Mouse (Mus musculus): ENCODE data around the gene Thbs1. TPM values are rescaled to one million over a fixed set of nuclear protein-coding genes. Genes with fewer than 3 reads are reported as not detected.
"Not testable (repeated sequence)": the region's sequence is repeated elsewhere in the genome, so short reads cannot be mapped to it uniquely, and the experiment has no call there.

The Thbs1 gene
- polyA plus RNA-seq, 1 experiment from 2014 or later: 30.1 TPM

DNA sequence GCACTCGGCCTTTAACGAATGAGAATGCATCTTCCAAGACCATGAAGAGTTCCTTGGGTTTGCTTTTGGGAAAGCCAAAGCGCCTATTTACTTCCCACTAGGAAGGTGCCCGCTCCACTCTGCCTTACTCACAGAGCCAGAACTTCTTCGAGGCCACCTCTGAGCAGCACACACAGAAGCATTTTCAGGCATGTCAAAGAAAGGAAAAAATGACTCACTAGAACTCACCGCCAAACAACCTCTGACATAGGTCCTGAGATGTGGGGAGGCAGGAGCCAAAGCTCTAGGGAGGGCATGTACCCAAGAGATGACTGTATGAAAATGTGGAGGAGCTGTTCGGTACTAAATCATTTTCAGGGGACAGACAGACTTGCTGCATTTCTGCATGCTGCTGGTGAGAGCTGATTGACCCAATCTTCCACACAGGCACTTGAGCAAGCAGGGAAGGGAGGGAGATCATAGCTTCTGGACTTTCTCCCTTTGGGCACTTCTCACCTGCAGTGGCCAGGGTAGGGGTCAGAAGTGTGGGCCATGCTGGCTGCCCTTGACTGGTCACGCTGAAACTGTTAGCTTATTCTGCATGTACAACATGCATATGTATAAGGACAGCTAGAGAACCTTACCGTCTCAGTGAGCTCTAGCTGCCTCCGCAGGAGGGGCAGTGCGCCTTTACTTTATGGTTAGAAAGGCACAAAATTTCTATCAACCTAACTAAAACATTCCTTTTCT is 13.7 kb downstream of the Thbs1 start:
- H3K9ac ChIP-seq: no peak overlapping the region
- H3K4me2 ChIP-seq: no peak overlapping the region
- no peaks in the 10 kb centered on the region for H3K9me3 ChIP-seq (replicated peaks)
- 0 out of 2 replicates have a peak, but pooled peaks cover 3% of the 10 kb centered on the region for H3K36me3 ChIP-seq
- H3K4me3 ChIP-seq (replicated peaks): no peak overlapping the region
- H3K27me3 ChIP-seq: no peaks in the 10 kb centered on the region
- no peaks in the 10 kb centered on the region for H3K4me1 ChIP-seq (replicated peaks)
- ATAC-seq (ENCODE audit: low read depth) (no peak), DNase-seq (no peak)
- 73% methylated on average over 11 of the region's 11 CpGs for WGBS (ENCODE audit: insufficient replicate concordance)
- no peak overlapping the region for H3K27ac ChIP-seq

DNA sequence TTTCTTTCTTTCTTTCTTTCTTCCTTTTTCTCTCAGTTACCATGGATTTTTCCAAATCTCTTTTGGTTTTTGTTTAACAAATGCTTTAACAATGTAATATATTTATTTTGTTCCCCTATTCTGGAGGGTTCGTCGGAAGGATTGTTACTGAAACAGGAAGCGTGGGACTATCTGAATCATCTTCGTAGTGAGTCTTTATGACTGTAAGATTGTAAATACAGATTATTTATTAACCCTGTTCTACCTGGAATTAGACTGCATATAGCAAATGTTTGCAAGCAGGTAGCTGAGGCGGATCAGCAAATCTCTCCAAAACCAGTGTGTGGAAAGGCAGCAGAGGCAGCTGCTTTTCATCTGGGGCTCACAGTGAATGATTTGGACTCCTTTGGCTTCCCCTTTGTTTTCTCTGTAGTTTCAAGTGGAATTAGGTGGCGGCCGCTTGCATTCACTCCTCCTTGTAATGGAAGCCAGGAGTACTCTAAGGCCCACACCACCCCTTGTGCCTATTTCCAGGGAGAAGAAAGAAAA is 14.3 kb downstream of the Thbs1 start:
- DNase-seq (no peak), ATAC-seq (ENCODE audit: low read depth) (no peak)
- H3K4me2 ChIP-seq: no peak overlapping the region
- H3K9me3 ChIP-seq (replicated peaks): no peaks in the 10 kb centered on the region
- 57% methylated on average over 7 of the region's 7 CpGs for WGBS (ENCODE audit: insufficient replicate concordance)
- H3K4me3 ChIP-seq (replicated peaks): no peak overlapping the region
- H3K27me3 ChIP-seq: no peaks in the 10 kb centered on the region
- no peaks in the 10 kb centered on the region for H3K4me1 ChIP-seq (replicated peaks)
- no peak overlapping the region for H3K27ac ChIP-seq
- H3K36me3 ChIP-seq: 0 out of 2 replicates have a peak, but pooled peaks cover 3% of the 10 kb centered on the region
- no peak overlapping the region for H3K9ac ChIP-seq

DNA sequence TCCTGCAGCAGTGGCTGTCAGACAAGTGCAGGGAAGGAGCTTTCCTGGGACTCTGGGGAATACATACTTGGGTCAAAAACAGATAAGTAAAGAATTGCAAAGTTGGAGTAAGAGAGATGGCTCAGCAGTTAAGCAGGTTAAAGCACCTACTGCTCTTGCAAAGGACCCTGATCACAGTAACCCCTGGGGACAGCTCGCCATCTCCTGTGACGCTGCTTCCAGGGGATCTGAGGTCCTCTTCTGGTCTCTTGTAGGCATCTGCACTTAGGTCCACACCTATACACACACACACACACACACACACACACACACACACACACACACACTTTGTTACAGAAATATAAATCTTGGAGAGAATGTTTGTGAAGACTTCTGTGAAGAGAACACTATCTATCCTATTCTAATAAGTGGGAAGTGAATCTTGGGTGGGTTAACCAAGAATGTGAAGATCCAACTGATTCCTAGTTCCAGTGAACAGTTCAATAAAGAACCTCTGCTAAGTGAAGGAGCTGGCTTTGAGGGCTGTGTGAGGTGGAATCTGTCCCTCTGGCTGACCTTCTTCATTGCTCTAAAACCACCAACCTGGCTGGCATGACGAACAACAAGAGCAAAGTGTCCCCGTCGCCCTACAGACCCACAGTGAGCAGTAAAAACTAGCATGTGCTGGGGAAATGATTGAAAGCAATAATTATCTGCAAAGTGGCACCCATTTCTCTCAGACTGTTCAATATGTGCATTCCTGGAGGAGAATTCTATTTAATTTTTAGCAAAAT is 16.0 kb downstream of the Thbs1 start:
- H3K9me3 ChIP-seq (replicated peaks): no peaks in the 10 kb centered on the region
- no peak overlapping the region for H3K27ac ChIP-seq
- H3K36me3 ChIP-seq: 0 out of 2 replicates have a peak, but pooled peaks cover 3% of the 10 kb centered on the region
- no peak overlapping the region for H3K4me3 ChIP-seq (replicated peaks)
- no peak overlapping the region for H3K4me2 ChIP-seq
- ATAC-seq (ENCODE audit: low read depth): peak; percentile 18; the same call in 1 of the 2 replicates
- WGBS (ENCODE audit: insufficient replicate concordance): 67% methylated on average over 5 of the region's 5 CpGs
- H3K27me3 ChIP-seq: no peaks in the 10 kb centered on the region
- no peak for DNase-seq
- no peaks in the 10 kb centered on the region for H3K4me1 ChIP-seq (replicated peaks)
- H3K9ac ChIP-seq: no peak overlapping the region

DNA sequence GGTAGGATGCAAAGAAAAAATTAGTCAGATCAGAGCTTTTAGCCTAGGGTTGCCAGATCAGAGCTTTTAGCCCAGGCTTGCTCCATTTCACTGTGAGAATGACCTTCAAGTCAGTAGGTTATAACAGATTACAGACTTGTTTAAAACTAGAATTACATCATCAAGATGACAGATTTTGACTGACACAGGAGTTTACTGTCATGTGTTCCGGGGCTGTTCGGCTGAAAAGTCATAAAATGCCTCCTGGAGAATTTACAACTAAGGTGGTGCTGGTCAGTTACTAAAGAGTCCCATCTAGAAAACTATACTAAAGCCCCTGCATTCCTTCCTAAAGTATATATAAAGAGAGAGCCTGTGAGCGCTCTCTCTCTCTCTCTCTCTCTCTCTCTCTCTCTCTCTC is 16.6 kb downstream of the Thbs1 start:
- DNase-seq (no peak), ATAC-seq (ENCODE audit: low read depth) (no peak)
- Histone ChIP-seq H3K27ac (no peak overlapping the region), H3K9me3 (replicated peaks) (no peaks in the 10 kb centered on the region), H3K27me3 (no peaks in the 10 kb centered on the region), H3K4me2 (no peak overlapping the region), H3K9ac (no peak overlapping the region), H3K4me3 (replicated peaks) (no peak overlapping the region), H3K4me1 (replicated peaks) (no peaks in the 10 kb centered on the region), H3K36me3 (no peaks in the 10 kb centered on the region)
- WGBS (ENCODE audit: insufficient replicate concordance): 53% methylated on average over 3 of the region's 3 CpGs

DNA sequence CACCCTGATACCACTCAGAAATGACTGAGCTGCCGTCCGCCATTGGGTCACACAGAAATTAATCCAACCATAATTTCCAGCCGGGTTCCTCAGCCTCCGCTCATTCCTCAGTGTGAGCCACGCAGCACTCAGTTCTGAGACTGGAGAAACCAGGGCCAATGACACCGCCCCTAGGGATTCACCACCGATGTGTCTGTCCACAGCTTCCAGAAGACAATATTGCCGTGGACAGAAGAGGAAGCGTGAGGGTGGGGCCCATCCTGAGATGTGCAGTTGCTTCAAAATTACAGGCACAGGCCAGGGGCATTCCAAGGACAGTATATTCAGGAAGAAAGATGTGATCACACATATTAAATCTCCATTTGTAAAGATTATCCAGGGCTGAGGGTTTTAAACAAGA is 25.4 kb downstream of the Thbs1 start:
- Histone ChIP-seq H3K36me3 (no peaks in the 10 kb centered on the region), H3K27me3 (no peaks in the 10 kb centered on the region), H3K9ac (no peak overlapping the region), H3K9me3 (replicated peaks) (no peaks in the 10 kb centered on the region), H3K4me2 (no peak overlapping the region), H3K4me3 (replicated peaks) (no peak overlapping the region), H3K27ac (no peak overlapping the region), H3K4me1 (replicated peaks) (no peaks in the 10 kb centered on the region)
- DNase-seq (no peak), ATAC-seq (ENCODE audit: low read depth) (no peak)
- 67% methylated on average over 9 of the region's 9 CpGs for WGBS (ENCODE audit: insufficient replicate concordance)

DNA sequence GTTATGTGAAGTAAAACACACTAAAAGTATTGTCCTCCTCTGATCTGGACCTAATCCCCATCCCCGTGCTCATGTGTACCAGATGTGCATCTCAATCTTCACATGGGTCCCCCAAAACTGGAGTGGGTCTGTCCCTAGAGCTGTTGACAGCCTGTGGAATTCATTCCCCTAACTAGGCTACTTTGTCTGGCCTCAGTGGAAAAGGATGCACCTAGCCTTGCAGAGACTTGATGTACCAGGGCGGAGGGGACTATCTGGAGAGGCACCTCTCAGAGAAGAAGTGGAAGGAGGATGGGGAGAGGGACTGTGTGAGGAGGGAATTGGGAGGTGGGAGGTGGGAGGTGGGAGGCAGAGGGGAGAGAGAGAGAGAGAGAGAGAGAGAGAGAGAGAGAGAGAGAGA is 26.1 kb downstream of the Thbs1 start:
- H3K36me3 ChIP-seq: no peaks in the 10 kb centered on the region
- no peak overlapping the region for H3K9ac ChIP-seq
- DNase-seq (no peak), ATAC-seq (ENCODE audit: low read depth) (no peak)
- 76% methylated on average over 2 of the region's 2 CpGs for WGBS (ENCODE audit: insufficient replicate concordance)
- H3K9me3 ChIP-seq (replicated peaks): no peaks in the 10 kb centered on the region
- no peak overlapping the region for H3K27ac ChIP-seq
- no peak overlapping the region for H3K4me2 ChIP-seq
- H3K27me3 ChIP-seq: no peaks in the 10 kb centered on the region
- no peaks in the 10 kb centered on the region for H3K4me1 ChIP-seq (replicated peaks)
- no peak overlapping the region for H3K4me3 ChIP-seq (replicated peaks)

DNA sequence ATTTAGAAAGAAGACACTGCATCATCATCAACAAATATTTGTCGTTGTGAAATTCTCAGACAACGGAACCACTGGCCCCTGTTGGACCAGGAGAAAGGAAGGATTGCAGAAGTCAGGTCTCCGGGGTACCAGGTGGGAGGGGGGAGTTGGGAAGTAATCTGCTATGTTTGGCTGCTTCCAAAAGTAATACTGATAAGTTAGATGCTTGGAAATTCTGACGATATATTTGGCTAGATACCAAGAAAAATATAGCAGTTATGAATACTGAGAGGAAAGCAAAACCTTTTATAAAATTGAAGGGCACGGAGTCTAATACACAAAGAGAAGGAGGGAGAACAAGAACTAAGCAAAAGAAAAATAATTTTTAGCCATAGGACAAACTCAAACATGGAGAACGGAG is 27.6 kb downstream of the Thbs1 start:
- Histone ChIP-seq H3K27me3 (no peaks in the 10 kb centered on the region), H3K4me1 (replicated peaks) (no peaks in the 10 kb centered on the region)

DNA sequence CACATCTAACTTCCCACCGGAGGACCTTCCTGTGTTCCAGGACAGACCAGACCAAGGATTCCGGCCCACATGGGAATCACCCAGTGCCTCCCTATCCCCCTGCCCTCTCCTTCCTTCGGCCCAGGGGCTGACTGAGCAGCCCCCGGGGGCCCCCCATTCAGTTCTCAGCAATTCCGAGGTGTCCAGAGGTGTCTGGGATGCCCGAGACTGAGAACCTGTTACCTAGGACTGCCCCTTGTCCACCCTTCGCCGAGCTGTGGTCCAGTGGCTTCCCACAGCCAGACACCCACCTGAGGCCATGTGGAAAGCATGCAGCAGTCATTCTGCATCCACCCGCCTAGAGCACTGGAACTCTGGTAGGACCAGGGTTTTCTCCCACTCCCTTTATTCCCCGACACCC is 30.0 kb downstream of the Thbs1 start:
- H3K4me3 ChIP-seq (replicated peaks): no peak overlapping the region
- 72% methylated on average over 10 of the region's 10 CpGs for WGBS (ENCODE audit: insufficient replicate concordance)
- no peak for ATAC-seq (ENCODE audit: low read depth)
- no peaks in the 10 kb centered on the region for H3K9me3 ChIP-seq (replicated peaks)
- H3K4me1 ChIP-seq (replicated peaks): no peaks in the 10 kb centered on the region
- H3K9ac ChIP-seq: no peak overlapping the region
- no peak overlapping the region for H3K27ac ChIP-seq
- no peak overlapping the region for H3K4me2 ChIP-seq
- DNase-seq: no peak
- no peaks in the 10 kb centered on the region for H3K36me3 ChIP-seq
- no peaks in the 10 kb centered on the region for H3K27me3 ChIP-seq

More for the DNA sequence above, 27.6 kb downstream of the Thbs1 start:
- Histone ChIP-seq H3K4me2 (no peak overlapping the region), H3K9ac (no peak overlapping the region), H3K36me3 (no peaks in the 10 kb centered on the region), H3K27ac (no peak overlapping the region), H3K4me3 (replicated peaks) (no peak overlapping the region), H3K9me3 (replicated peaks) (no peaks in the 10 kb centered on the region)
- 64% methylated on average over 6 of the region's 6 CpGs for WGBS (ENCODE audit: insufficient replicate concordance)
- ATAC-seq (ENCODE audit: low read depth) (no peak), DNase-seq (no peak)

DNA sequence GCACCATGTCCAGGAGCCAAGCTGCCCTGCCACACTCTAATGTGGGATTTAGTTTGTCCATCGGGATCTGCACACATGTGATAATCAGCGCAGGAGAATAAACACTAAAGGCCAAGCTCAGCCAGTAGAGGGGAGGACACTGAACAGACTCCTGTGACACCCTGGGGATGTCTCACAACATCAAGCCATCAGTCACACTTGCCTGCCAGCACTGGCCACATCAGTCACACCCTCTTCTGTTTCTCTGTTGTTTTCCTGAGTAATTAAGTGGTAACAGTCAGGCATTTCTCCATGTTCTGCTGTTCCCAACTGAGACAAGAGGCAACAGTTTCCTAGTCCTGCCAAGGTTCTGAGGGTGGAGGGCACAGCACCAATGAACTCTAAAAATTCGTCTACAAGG is 36.1 kb downstream of the Thbs1 start:
- H3K9ac ChIP-seq; DNase-seq; H3K4me3 ChIP-seq (replicated peaks); H3K4me1 ChIP-seq (replicated peaks); H3K27ac ChIP-seq; H3K36me3 ChIP-seq; ATAC-seq (ENCODE audit: low read depth); H3K27me3 ChIP-seq; H3K9me3 ChIP-seq (replicated peaks); H3K4me2 ChIP-seq: not testable (repeated sequence)
- 41% methylated on average over 3 of the region's 3 CpGs for WGBS (ENCODE audit: insufficient replicate concordance)

DNA sequence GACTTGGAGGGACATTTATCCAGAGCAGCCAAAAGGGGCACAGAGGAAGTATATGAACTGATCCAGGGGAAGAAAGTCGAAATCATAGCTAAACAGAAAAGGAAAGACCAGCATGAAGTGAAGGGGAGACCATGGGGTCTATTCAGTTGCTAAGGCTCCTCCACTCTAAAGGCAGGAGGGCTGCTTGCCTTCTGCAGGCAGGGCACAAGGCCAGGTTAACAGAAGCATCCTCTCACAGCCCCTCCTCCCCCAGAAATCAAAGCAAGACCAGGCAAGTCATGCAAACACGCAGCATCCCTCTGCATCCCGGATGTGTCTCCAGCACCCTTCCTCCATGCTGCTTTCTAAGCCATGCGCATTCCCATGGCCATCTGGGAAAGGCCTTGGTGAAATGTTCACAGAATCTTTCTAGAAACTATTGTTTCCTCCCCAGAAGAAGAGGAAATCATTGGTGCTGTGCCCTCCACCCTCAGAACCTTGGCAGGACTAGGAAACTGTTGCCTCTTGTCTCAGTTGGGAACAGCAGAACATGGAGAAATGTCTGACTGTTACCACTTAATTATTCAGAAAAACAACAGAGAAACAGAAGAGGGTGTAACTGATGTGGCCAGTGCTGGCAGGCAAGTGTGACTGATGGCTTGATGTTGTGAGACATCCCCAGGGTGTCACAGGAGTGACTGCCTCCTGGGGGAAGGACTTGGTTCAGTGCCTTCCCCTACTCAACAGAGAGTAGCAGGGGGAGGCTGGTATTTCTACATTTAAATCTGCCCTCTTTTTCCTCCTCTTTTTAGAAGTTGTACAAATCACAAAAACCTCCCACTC is 36.9 kb downstream of the Thbs1 start:
- Histone ChIP-seq H3K4me3 (replicated peaks) (no peak overlapping the region), H3K4me2 (no peak overlapping the region), H3K9me3 (replicated peaks) (no peaks in the 10 kb centered on the region), H3K27ac (no peak overlapping the region), H3K27me3 (no peaks in the 10 kb centered on the region), H3K9ac (no peak overlapping the region), H3K36me3 (no peaks in the 10 kb centered on the region), H3K4me1 (replicated peaks) (no peaks in the 10 kb centered on the region)
- no peak for ATAC-seq (ENCODE audit: low read depth)
- 44% methylated on average over 4 of the region's 4 CpGs for WGBS (ENCODE audit: insufficient replicate concordance)
- no peak for DNase-seq
